Mouse (Mus musculus): ENCODE results near the gene Fam160b1. TPM values are rescaled to one million over a fixed set of nuclear protein-coding genes. Genes with fewer than 3 reads are reported as not detected.

The Fam160b1 gene
- total RNA-seq, 2 experiments from 2014 or later: 21.5 to 23.1 TPM

GRCm38 (mm10) chr19:57366007-57366406 lies 5.5 kb downstream of the Fam160b1 start:
- DNase-seq (ENCODE audit: low spot score in 2 of 2): no peak

- no peak for DNase-seq (ENCODE audit: low spot score in 2 of 2)
These were observed 6.1 kb downstream of the Fam160b1 start for GRCm38 (mm10) chr19:57366626-57367025.

- no peak for DNase-seq (ENCODE audit: low spot score in 2 of 2)
These were observed 6.7 kb downstream of the Fam160b1 start for GRCm38 (mm10) chr19:57367201-57367600.

- DNase-seq (ENCODE audit: low spot score in 2 of 2): no peak
These were observed 7.4 kb downstream of the Fam160b1 start for GRCm38 (mm10) chr19:57367849-57368387.

- DNase-seq (ENCODE audit: low spot score in 2 of 2): no peak
These were observed 12.9 kb downstream of the Fam160b1 start for GRCm38 (mm10) chr19:57373276-57373811.

GRCm38 (mm10) chr19:57375161-57375560 lies 14.7 kb downstream of the Fam160b1 start:
- DNase-seq (ENCODE audit: low spot score in 2 of 2): peak in 1 of 2 experiments; percentile 21

- peak in 1 of 2 experiments; percentile 20 for DNase-seq (ENCODE audit: low spot score in 2 of 2)
These were observed 15.3 kb downstream of the Fam160b1 start for GRCm38 (mm10) chr19:57375746-57376145.

GRCm38 (mm10) chr19:57377043-57377703 lies 16.7 kb downstream of the Fam160b1 start:
- no peak for DNase-seq (ENCODE audit: low spot score in 2 of 2)

GRCm38 (mm10) chr19:57386176-57386693 lies 25.8 kb downstream of the Fam160b1 start:
- no peak for DNase-seq (ENCODE audit: low spot score in 2 of 2)

GRCm38 (mm10) chr19:57391545-57391944 lies 31.1 kb downstream of the Fam160b1 start:
- no peak for DNase-seq (ENCODE audit: low spot score in 2 of 2)

GRCm38 (mm10) chr19:57393357-57393957 lies 33.0 kb downstream of the Fam160b1 start:
- DNase-seq (ENCODE audit: low spot score in 2 of 2): no peak

- no peak for DNase-seq (ENCODE audit: low spot score in 2 of 2)
These were observed 36.1 kb downstream of the Fam160b1 start for GRCm38 (mm10) chr19:57396609-57397008.

GRCm38 (mm10) chr19:57402364-57402763 lies 41.9 kb downstream of the Fam160b1 start:
- no peak for DNase-seq (ENCODE audit: low spot score in 2 of 2)

- peak; percentile 79 to 83 for DNase-seq (ENCODE audit: low spot score in 2 of 2)
These were observed 43.4 kb downstream of the Fam160b1 start for GRCm38 (mm10) chr19:57403700-57404501.

GRCm38 (mm10) chr19:57404502-57404848 lies 44.0 kb downstream of the Fam160b1 start:
- DNase-seq (ENCODE audit: low spot score in 2 of 2): peak; percentile 20 to 24

- DNase-seq (ENCODE audit: low spot score in 2 of 2): no peak
These were observed 47.5 kb downstream of the Fam160b1 start for GRCm38 (mm10) chr19:57407947-57408346.

GRCm38 (mm10) chr19:57411375-57412196 lies 51.1 kb downstream of the Fam160b1 start:
- DNase-seq (ENCODE audit: low spot score in 2 of 2): peak; percentile 71

- DNase-seq (ENCODE audit: low spot score in 2 of 2): no peak
These were observed 52.7 kb downstream of the Fam160b1 start for GRCm38 (mm10) chr19:57413170-57413569.

GRCm38 (mm10) chr19:57413918-57414317 lies 53.4 kb downstream of the Fam160b1 start:
- DNase-seq (ENCODE audit: low spot score in 2 of 2): no peak

GRCm38 (mm10) chr19:57415031-57415807 lies 54.7 kb downstream of the Fam160b1 start:
- DNase-seq (ENCODE audit: low spot score in 2 of 2): no peak
